Mouse (Mus musculus): ENCODE data around the gene Scn8a.

Gene Scn8a

GRCm38 (mm10) chr15:101069641-101070190, 200.1 kb downstream of the Scn8a start:
- no peak for DNase-seq (ENCODE audit: low spot score in 2 of 2)

- DNase-seq (ENCODE audit: low spot score in 2 of 2): no peak
Measured at GRCm38 (mm10) chr15:101070762-101071161, 201.1 kb downstream of the Scn8a start.

GRCm38 (mm10) chr15:101072736-101073135, 203.1 kb downstream of the Scn8a start:
- no peak for DNase-seq (ENCODE audit: low spot score in 2 of 2)

GRCm38 (mm10) chr15:101074067-101074466, 204.4 kb downstream of the Scn8a start:
- no peak for DNase-seq (ENCODE audit: low spot score in 2 of 2)

GRCm38 (mm10) chr15:101075150-101075549, 205.5 kb downstream of the Scn8a start:
- no peak for DNase-seq (ENCODE audit: low spot score in 2 of 2)

- no peak for DNase-seq (ENCODE audit: low spot score in 2 of 2)
Measured at GRCm38 (mm10) chr15:101075656-101076055, 206.0 kb downstream of the Scn8a start.

GRCm38 (mm10) chr15:101076071-101077000, 206.7 kb downstream of the Scn8a start:
- DNase-seq (ENCODE audit: low spot score in 2 of 2): no peak

- DNase-seq (ENCODE audit: low spot score in 2 of 2): no peak
Measured at GRCm38 (mm10) chr15:101077001-101077812, 207.5 kb downstream of the Scn8a start.

GRCm38 (mm10) chr15:101077813-101078730, 208.4 kb downstream of the Scn8a start, which contains the start of gene Fignl2:
Gene Fignl2 (minus strand): TSS chr15:101078567.
- DNase-seq (ENCODE audit: low spot score in 2 of 2): no peak

- peak; percentile 47 to 59 for DNase-seq (ENCODE audit: low spot score in 2 of 2)
Measured at GRCm38 (mm10) chr15:101078731-101079156, 209.1 kb downstream of the Scn8a start.

- DNase-seq (ENCODE audit: low spot score in 2 of 2): no peak
Measured at GRCm38 (mm10) chr15:101080031-101080520, 210.4 kb downstream of the Scn8a start.

- no peak for DNase-seq (ENCODE audit: low spot score in 2 of 2)
Measured at GRCm38 (mm10) chr15:101081035-101081548, 211.4 kb downstream of the Scn8a start.

GRCm38 (mm10) chr15:101082236-101082635, 212.6 kb downstream of the Scn8a start:
- DNase-seq (ENCODE audit: low spot score in 2 of 2): no peak

- DNase-seq (ENCODE audit: low spot score in 2 of 2): no peak
Measured at GRCm38 (mm10) chr15:101084499-101084898, 214.8 kb downstream of the Scn8a start.

- no peak for DNase-seq (ENCODE audit: low spot score in 2 of 2)
Measured at GRCm38 (mm10) chr15:101086451-101086850, 216.8 kb downstream of the Scn8a start.

- DNase-seq (ENCODE audit: low spot score in 2 of 2): no peak
Measured at GRCm38 (mm10) chr15:101086956-101087355, 217.3 kb downstream of the Scn8a start.

- DNase-seq (ENCODE audit: low spot score in 2 of 2): no peak
Measured at GRCm38 (mm10) chr15:101088291-101088690, 218.6 kb downstream of the Scn8a start.

- no peak for DNase-seq (ENCODE audit: low spot score in 2 of 2)
Measured at GRCm38 (mm10) chr15:101091551-101091950, 221.9 kb downstream of the Scn8a start.

GRCm38 (mm10) chr15:101092121-101092828, 222.6 kb downstream of the Scn8a start:
- no peak for DNase-seq (ENCODE audit: low spot score in 2 of 2)

Data from right cerebral cortex, adult 2 months (tissue).